8 mouse cellular contexts compared by ENCODE assay signal in the genomic region with DNA sequence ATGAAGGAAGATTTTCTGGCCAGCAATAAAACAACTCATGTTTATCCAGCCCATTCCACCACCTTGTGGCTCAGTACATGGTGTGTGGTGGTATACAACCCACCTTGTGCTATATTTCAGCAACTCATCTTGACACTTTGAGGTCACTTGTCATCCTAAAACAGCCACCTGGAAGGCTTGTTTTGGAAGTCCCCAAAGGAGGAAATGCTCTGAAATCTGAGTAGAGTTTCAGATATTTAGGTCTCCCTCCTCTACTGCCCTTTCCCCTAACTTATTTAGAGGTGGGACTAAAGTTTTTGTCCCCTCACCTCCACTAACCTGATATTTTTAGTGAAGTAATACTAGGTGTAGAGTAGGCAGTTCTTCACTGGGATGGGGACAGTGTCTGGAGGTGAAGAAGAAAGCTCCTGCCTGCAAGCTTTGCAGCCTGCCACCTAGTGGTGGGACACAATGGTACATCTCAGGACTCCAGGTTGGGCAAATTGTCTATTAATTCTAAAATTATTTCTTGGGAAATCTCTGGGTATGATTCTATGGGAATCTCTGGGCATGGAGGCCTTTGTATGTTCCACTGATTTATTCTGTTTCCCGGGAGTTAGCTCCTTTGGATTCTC. TPM values are rescaled to one million over a fixed set of nuclear protein-coding genes. Genes with fewer than 3 reads are reported as not detected.
DNase-seq lines count a peak whose midpoint lies in the region; ATAC-seq and TF ChIP-seq lines count a peak whose summit lies in the region.

No protein-coding gene starts in this region.

- H3K27ac ChIP-seq in lung, postnatal 0 days (ENCODE audit: low read length) = no peak overlapping the region

- no peak overlapping the region for H3K4me3 ChIP-seq in G1E (ENCODE audit: low read depth, low read length)
- H3K4me3 ChIP-seq in erythroblast, embryonic 14.5 days (replicated peaks) = peak overlapping the region; percentile 100
- peak overlapping the region; percentile 66; the same call in 1 of the 2 replicates for H3K4me3 ChIP-seq in lung, postnatal 0 days (ENCODE audit: low read depth, low read length)

- H3K36me3 ChIP-seq in G1E (replicated peaks) = no peaks in the 10 kb centered on the region
- no peaks in the 10 kb centered on the region for H3K36me3 ChIP-seq in erythroblast, embryonic 14.5 days (ENCODE audit: control insufficient read depth)
- H3K36me3 ChIP-seq in lung, postnatal 0 days (ENCODE audit: insufficient read depth, low read length) = no peaks in the 10 kb centered on the region

- no peaks in the 10 kb centered on the region for H3K27me3 ChIP-seq in G1E (ENCODE audit: insufficient read depth, low read length)
- H3K27me3 ChIP-seq in erythroblast, embryonic 14.5 days (ENCODE audit: control insufficient read depth) = peaks cover 19% of the 10 kb centered on the region
- H3K27me3 ChIP-seq in lung, postnatal 0 days (replicated peaks; ENCODE audit: insufficient read depth, low read length) = no peaks in the 10 kb centered on the region

- H3K4me1 ChIP-seq in G1E (ENCODE audit: insufficient read depth, low read depth, low read length) = peaks cover 32% of the 10 kb centered on the region
- peaks cover 43% of the 10 kb centered on the region for H3K4me1 ChIP-seq in erythroblast, embryonic 14.5 days (ENCODE audit: control insufficient read depth)
- peaks cover 9% of the 10 kb centered on the region; the same call in 1 of the 2 replicates for H3K4me1 ChIP-seq in lung, postnatal 0 days (ENCODE audit: insufficient read depth, low read depth, low read length)

- no peaks in the 10 kb centered on the region for H3K9me3 ChIP-seq in G1E (replicated peaks)
- no peaks in the 10 kb centered on the region; the same call in 1 of the 2 replicates for H3K9me3 ChIP-seq in erythroblast, embryonic 14.5 days (ENCODE audit: control insufficient read depth, low read length)
- no peaks in the 10 kb centered on the region for H3K9me3 ChIP-seq in lung, postnatal 0 days (ENCODE audit: low read length)

- no peak for TF ChIP-seq EP300 in lung, postnatal 0 days (IDR thresholded peaks at IDR 0.05)

- 44% methylated on average over 1 of the region's 1 CpGs for WGBS in large intestine, adult 2 months
- WGBS in lung, postnatal 0 days = 22% methylated on average over 1 of the region's 1 CpGs

- peak; percentile 71 for TF ChIP-seq CTCF in G1E (IDR thresholded peaks at IDR 0.05; ENCODE audit: low read depth, low read length)
- peak; percentile 86 for TF ChIP-seq CTCF in lung, postnatal 0 days (IDR thresholded peaks at IDR 0.05)

- ATAC-seq in G1E (ENCODE audit: extremely low read depth, insufficient number of reproducible peaks, low FRiP score, poor library complexity, severe bottlenecking) = no peak
- ATAC-seq in lung, postnatal 0 days = no peak

- peak; percentile 35 for DNase-seq in G1E (ENCODE audit: low spot score)
- DNase-seq in brain, adult 2 months (ENCODE audit: low read depth, low spot score) = peak; percentile 76
- peak; percentile 75 to 79 for DNase-seq in heart, postnatal 14 days
- peak; percentile 38 for DNase-seq in large intestine, adult 2 months (ENCODE audit: low read depth, low spot score)
- peak; percentile 74 for DNase-seq in lung, postnatal 0 days (ENCODE audit: low spot score)
- DNase-seq in right cerebral cortex, adult 18-20 months = peak; percentile 37
- DNase-seq in urinary bladder, postnatal 14 days (ENCODE audit: low spot score) = peak; percentile 78

- peak overlapping the region; percentile 83 for H3K4me2 ChIP-seq in lung, postnatal 0 days (replicated peaks; ENCODE audit: low read depth, low read length)

- intact Hi-C loops in heart, postnatal 14 days (cut with DNase I) = loop anchor here (2.0 to 5.0 kb wide), 3 partner anchors 45 to 100 kb away; no protein-coding TSS in a partner anchor

- H3K9ac ChIP-seq in lung, postnatal 0 days (replicated peaks; ENCODE audit: low read depth) = no peak overlapping the region

RNA-seq across cellular contexts. Expression of a gene that starts 2.5 kb away (rescaled TPM):
- total RNA-seq in G1E (2014; fragmentation: Nextera tagmentation) (2.1 and 2.6 TPM in 2 replicates), G1E (2017) (4.0 and 4.6 TPM in 2 replicates)
- polyA plus RNA-seq in G1E (2012) = 1.0 and 1.9 TPM in 2 replicates
- polyA plus RNA-seq in erythroblast, embryonic 14.5 days (2012) = 0.06 and 0.20 TPM in 2 replicates
- total RNA-seq in heart, postnatal 14 days (2021) = 10 to 100 TPM; 23.8 to 29.2 TPM
- polyA plus RNA-seq in large intestine, adult 2 months (2012; rRNA removed) = 1.6 and 1.9 TPM in 2 replicates
- polyA plus RNA-seq in lung, postnatal 0 days (2015; fragmentation: Nextera tagmentation; extraction: Ambion mirVana) = 7.2 and 9.1 TPM in 2 replicates

RNA-seq across cellular contexts. Expression of a gene that starts 17.7 kb away (rescaled TPM):
- total RNA-seq in G1E (2014; fragmentation: Nextera tagmentation) (512 and 583 TPM in 2 replicates), G1E (2017) (426 and 446 TPM in 2 replicates)
- 15.3 and 17.9 TPM in 2 replicates for polyA plus RNA-seq in G1E (2012)
- polyA plus RNA-seq in erythroblast, embryonic 14.5 days (2012) = 3.3 and 3.7 TPM in 2 replicates
- total RNA-seq in heart, postnatal 14 days (2021) = 100 to 1,000 TPM; 306 to 307 TPM
- polyA plus RNA-seq in large intestine, adult 2 months (2012; rRNA removed) = 120 and 121 TPM in 2 replicates
- 103 and 105 TPM in 2 replicates for polyA plus RNA-seq in lung, postnatal 0 days (2015; fragmentation: Nextera tagmentation; extraction: Ambion mirVana)

RNA-seq across cellular contexts. Expression of a gene that starts 30.8 kb away (rescaled TPM):
- total RNA-seq in G1E (2014; fragmentation: Nextera tagmentation) = 2.7 and 6.1 TPM in 2 replicates
- total RNA-seq in G1E (2017) = 0.82 and 2.0 TPM in 2 replicates
- polyA plus RNA-seq in G1E (2012) = 0.04 and 0.13 TPM in 2 replicates
- 0.04 TPM in 1 of 2 replicates, not detected in the other for polyA plus RNA-seq in erythroblast, embryonic 14.5 days (2012)
- total RNA-seq in heart, postnatal 14 days (2021) = 1 to 10 TPM; 5.7 to 5.8 TPM
- 0.24 and 0.33 TPM in 2 replicates for polyA plus RNA-seq in large intestine, adult 2 months (2012; rRNA removed)
- 3.7 and 4.4 TPM in 2 replicates for polyA plus RNA-seq in lung, postnatal 0 days (2015; fragmentation: Nextera tagmentation; extraction: Ambion mirVana)
